Mouse (Mus musculus): ENCODE measurements at regions not wholly inside any gene's neighbourhood (a gene's known extent, or its start where the extent isn't known, plus 50 kb on each side); places are given as distances from the start of the nearest gene placed in this dataset.
A peak's percentile ranks its signal among the peaks of the same experiment; 100 is the strongest.
"Not testable (repeated sequence)": the region's sequence is repeated elsewhere in the genome, so short reads cannot be mapped to it uniquely, and the experiment has no call there.

GRCm38 (mm10) chr8:39316234-39316568 lies 1358.7 kb upstream of the Adam24 start:
- DNase-seq, result no peak
- H3K27ac ChIP-seq (ENCODE audit: insufficient read depth, low read length), result no peak overlapping the region
- no peaks in the 10 kb centered on the region for H3K27me3 ChIP-seq (ENCODE audit: control insufficient read depth, insufficient read depth, low read length)
- WGBS, result 45% methylated on average over 4 of the region's 4 CpGs
- TF ChIP-seq CTCF (IDR thresholded peaks at IDR 0.05; ENCODE audit: borderline replicate concordance, insufficient read depth, low read depth, low read length) (no peak), POLR2A (IDR thresholded peaks at IDR 0.05; ENCODE audit: borderline replicate concordance, insufficient read depth, low read length) (no peak)
- no peak overlapping the region for H3K4me3 ChIP-seq (replicated peaks; ENCODE audit: insufficient read depth, low read depth, low read length)
- peaks cover 3% of the 10 kb centered on the region; the same call in 1 of the 2 replicates for H3K4me1 ChIP-seq (ENCODE audit: control insufficient read depth, insufficient read depth, low read length)

DNA sequence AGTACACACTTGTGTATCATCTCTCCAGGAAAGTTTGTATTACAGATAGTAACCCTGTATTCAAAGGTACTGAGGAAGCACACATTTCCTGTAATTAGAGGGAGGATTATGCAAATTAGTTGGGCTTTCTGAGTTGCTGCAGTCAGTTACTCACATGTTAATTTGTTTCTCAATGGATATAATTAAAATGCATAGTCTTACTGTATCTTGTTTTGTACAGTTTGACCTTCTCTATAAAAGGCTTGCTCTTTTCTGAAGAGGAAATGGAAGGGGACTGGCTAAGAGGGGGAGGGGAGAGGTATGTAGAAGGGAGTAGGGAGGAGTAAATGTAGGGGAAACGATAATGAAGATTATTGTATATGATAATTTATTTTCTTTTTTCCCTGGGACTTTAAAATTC lies 1345.5 kb upstream of the Adam24 start:
- H3K4me3 ChIP-seq (replicated peaks; ENCODE audit: insufficient read depth, low read depth, low read length), result no peak overlapping the region
- TF ChIP-seq CTCF (IDR thresholded peaks at IDR 0.05; ENCODE audit: borderline replicate concordance, insufficient read depth, low read depth, low read length) (no peak), POLR2A (IDR thresholded peaks at IDR 0.05; ENCODE audit: borderline replicate concordance, insufficient read depth, low read length) (no peak)
- H3K27ac ChIP-seq (ENCODE audit: insufficient read depth, low read length), result no peak overlapping the region
- DNase-seq, result no peak
- H3K27me3 ChIP-seq (ENCODE audit: control insufficient read depth, insufficient read depth, low read length), result no peaks in the 10 kb centered on the region
- H3K4me1 ChIP-seq (ENCODE audit: control insufficient read depth, insufficient read depth, low read length), result no peaks in the 10 kb centered on the region
- WGBS, result 83% methylated on average over 1 of the region's 1 CpGs

DNA sequence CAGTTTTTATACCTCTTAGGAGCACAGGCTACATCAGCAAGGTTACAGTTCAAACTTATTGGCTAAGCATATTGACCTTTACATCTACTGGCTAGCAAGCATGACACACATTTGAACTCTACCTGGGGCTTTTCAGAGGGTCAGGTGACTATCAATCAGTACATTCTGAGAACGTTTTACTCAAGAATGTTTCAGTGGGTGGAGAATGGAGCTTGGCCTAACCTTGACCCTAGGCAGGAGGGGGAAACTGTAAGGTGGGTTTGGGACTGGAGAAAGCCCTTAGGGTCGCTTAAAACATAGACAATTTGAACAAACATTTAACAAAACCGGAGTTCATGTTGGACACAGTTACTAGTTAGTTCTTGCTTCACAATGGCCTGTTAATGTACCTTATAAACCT lies 1330.1 kb upstream of the Adam24 start:
- Histone ChIP-seq H3K4me1 (ENCODE audit: control insufficient read depth, insufficient read depth, low read length) (no peaks in the 10 kb centered on the region), H3K4me3 (replicated peaks; ENCODE audit: insufficient read depth, low read depth, low read length) (no peak overlapping the region), H3K27me3 (ENCODE audit: control insufficient read depth, insufficient read depth, low read length) (no peaks in the 10 kb centered on the region), H3K27ac (ENCODE audit: insufficient read depth, low read length) (no peak overlapping the region)
- no peak for TF ChIP-seq CTCF (IDR thresholded peaks at IDR 0.05; ENCODE audit: borderline replicate concordance, insufficient read depth, low read depth, low read length)
- no peak for TF ChIP-seq POLR2A (IDR thresholded peaks at IDR 0.05; ENCODE audit: borderline replicate concordance, insufficient read depth, low read length)
- DNase-seq, result no peak
- 67% methylated on average over 3 of the region's 3 CpGs for WGBS

- H3K27me3 ChIP-seq (ENCODE audit: control insufficient read depth, insufficient read depth, low read length), result no peaks in the 10 kb centered on the region
- WGBS, result 89% methylated on average over 1 of the region's 1 CpGs
- TF ChIP-seq POLR2A (IDR thresholded peaks at IDR 0.05; ENCODE audit: borderline replicate concordance, insufficient read depth, low read length) (no peak), CTCF (IDR thresholded peaks at IDR 0.05; ENCODE audit: borderline replicate concordance, insufficient read depth, low read depth, low read length) (no peak)
- no peak for DNase-seq
- no peak overlapping the region for H3K4me3 ChIP-seq (replicated peaks; ENCODE audit: insufficient read depth, low read depth, low read length)
- H3K4me1 ChIP-seq (ENCODE audit: control insufficient read depth, insufficient read depth, low read length), result no peaks in the 10 kb centered on the region
- H3K27ac ChIP-seq (ENCODE audit: insufficient read depth, low read length), result no peak overlapping the region
These were observed 1328.4 kb upstream of the Adam24 start for GRCm38 (mm10) chr8:39346471-39346870.

- TF ChIP-seq CTCF (IDR thresholded peaks at IDR 0.05; ENCODE audit: borderline replicate concordance, insufficient read depth, low read depth, low read length), result no peak
- TF ChIP-seq POLR2A (IDR thresholded peaks at IDR 0.05; ENCODE audit: borderline replicate concordance, insufficient read depth, low read length), result no peak
- Histone ChIP-seq H3K4me3 (replicated peaks; ENCODE audit: insufficient read depth, low read depth, low read length) (no peak overlapping the region), H3K27ac (ENCODE audit: insufficient read depth, low read length) (no peak overlapping the region), H3K4me1 (ENCODE audit: control insufficient read depth, insufficient read depth, low read length) (no peaks in the 10 kb centered on the region), H3K27me3 (ENCODE audit: control insufficient read depth, insufficient read depth, low read length) (no peaks in the 10 kb centered on the region)
- DNase-seq, result no peak
- 34% methylated on average over 3 of the region's 3 CpGs for WGBS
These were observed 1325.9 kb upstream of the Adam24 start for GRCm38 (mm10) chr8:39348956-39349355.

DNA sequence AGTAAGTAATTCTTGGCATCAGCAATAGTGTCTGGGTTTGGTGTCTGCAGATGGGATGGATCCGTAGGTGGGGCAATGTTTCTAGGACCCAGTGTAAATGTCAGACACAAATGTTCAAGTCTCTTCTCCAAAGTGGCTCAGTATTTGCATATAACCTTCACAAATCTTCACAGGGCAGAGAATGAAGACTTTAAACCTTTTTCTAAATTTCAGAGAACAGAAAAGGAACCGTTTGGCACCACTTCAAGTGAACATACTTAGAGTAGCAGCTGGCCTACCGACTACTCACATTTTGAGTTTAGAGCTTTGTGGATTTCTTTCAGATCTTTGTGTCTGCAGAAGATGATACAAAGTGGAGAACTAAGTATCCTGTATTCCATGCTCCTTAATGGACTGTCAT lies 1319.5 kb upstream of the Adam24 start:
- H3K27ac ChIP-seq (ENCODE audit: insufficient read depth, low read length), result no peak overlapping the region
- H3K27me3 ChIP-seq (ENCODE audit: control insufficient read depth, insufficient read depth, low read length), result no peaks in the 10 kb centered on the region
- no peak overlapping the region for H3K4me3 ChIP-seq (replicated peaks; ENCODE audit: insufficient read depth, low read depth, low read length)

DNA sequence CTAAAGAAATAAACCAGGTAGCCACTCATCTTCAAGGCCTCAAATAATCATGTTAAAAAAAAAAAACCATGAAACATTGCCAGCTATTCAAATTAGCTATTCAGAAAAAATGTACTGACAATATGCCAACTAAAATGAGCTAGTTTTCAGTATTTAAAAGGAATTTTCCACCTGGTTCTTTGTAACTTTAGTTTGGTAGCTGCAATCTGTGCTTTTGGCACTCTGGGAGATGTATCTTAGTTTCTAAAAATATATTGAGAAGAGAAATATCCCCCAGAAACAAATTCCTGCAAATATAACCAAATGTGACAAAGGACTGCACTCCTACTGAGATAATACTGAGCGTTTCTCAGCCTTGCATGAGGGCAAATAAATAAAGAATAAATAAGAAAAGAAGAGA lies 1317.8 kb upstream of the Adam24 start:
- Histone ChIP-seq H3K27ac (ENCODE audit: insufficient read depth, low read length) (no peak overlapping the region), H3K27me3 (ENCODE audit: control insufficient read depth, insufficient read depth, low read length) (no peaks in the 10 kb centered on the region), H3K4me1 (ENCODE audit: control insufficient read depth, insufficient read depth, low read length) (no peaks in the 10 kb centered on the region; the same call in 1 of the 2 replicates), H3K4me3 (replicated peaks; ENCODE audit: insufficient read depth, low read depth, low read length) (no peak overlapping the region)
- DNase-seq, result peak in 1 of 2 experiments; percentile 53
- 17% methylated on average over 1 of the region's 1 CpGs for WGBS
- TF ChIP-seq CTCF (IDR thresholded peaks at IDR 0.05; ENCODE audit: borderline replicate concordance, insufficient read depth, low read depth, low read length), result no peak
- no peak for TF ChIP-seq POLR2A (IDR thresholded peaks at IDR 0.05; ENCODE audit: borderline replicate concordance, insufficient read depth, low read length)

More for the DNA sequence above, 1319.5 kb upstream of the Adam24 start:
- no peak for DNase-seq
- no peaks in the 10 kb centered on the region; the same call in 1 of the 2 replicates for H3K4me1 ChIP-seq (ENCODE audit: control insufficient read depth, insufficient read depth, low read length)
- TF ChIP-seq CTCF (IDR thresholded peaks at IDR 0.05; ENCODE audit: borderline replicate concordance, insufficient read depth, low read depth, low read length) (no peak), POLR2A (IDR thresholded peaks at IDR 0.05; ENCODE audit: borderline replicate concordance, insufficient read depth, low read length) (no peak)
- WGBS, result 77% methylated on average over 3 of the region's 3 CpGs

DNA sequence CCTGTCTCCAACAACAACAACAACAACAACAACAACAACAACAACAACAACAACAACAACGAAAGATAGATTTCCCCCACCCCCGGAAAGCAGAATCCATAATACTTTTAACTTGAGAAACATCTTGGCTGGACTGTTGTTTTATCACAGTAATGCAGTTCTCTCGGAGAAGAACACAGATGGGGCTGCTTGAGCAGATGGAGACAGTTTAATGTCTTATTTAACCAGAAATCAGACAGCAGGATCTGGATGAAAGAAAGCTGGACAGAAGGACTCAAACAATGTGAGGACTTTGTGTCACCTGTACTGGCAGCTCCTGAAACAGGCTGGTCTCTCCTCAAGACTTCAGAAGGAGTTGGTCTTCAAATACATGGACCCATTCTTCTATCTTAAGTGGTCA lies 1317.0 kb upstream of the Adam24 start:
- no peaks in the 10 kb centered on the region for H3K27me3 ChIP-seq (ENCODE audit: control insufficient read depth, insufficient read depth, low read length)
- H3K4me1 ChIP-seq (ENCODE audit: control insufficient read depth, insufficient read depth, low read length), result no peaks in the 10 kb centered on the region; the same call in 1 of the 2 replicates
- H3K27ac ChIP-seq (ENCODE audit: insufficient read depth, low read length), result no peak overlapping the region
- peak in 1 of 2 experiments; percentile 3 for DNase-seq
- TF ChIP-seq CTCF (IDR thresholded peaks at IDR 0.05; ENCODE audit: borderline replicate concordance, insufficient read depth, low read depth, low read length), result no peak
- no peak overlapping the region for H3K4me3 ChIP-seq (replicated peaks; ENCODE audit: insufficient read depth, low read depth, low read length)
- WGBS, result 59% methylated on average over 3 of the region's 3 CpGs

- DNase-seq; H3K4me3 ChIP-seq (replicated peaks; ENCODE audit: insufficient read depth, low read depth, low read length); H3K4me1 ChIP-seq (ENCODE audit: control insufficient read depth, insufficient read depth, low read length); H3K27ac ChIP-seq (ENCODE audit: insufficient read depth, low read length); H3K27me3 ChIP-seq (ENCODE audit: control insufficient read depth, insufficient read depth, low read length): not testable (repeated sequence)
- WGBS, result 16% methylated on average over 2 of the region's 2 CpGs
These were observed 1308.5 kb upstream of the Adam24 start for GRCm38 (mm10) chr8:39366346-39366745.
